Mouse (Mus musculus) lung, postnatal 0 days (tissue): ENCODE results near the gene Lce3b.

Source experiments
- CTCF ChIP-seq: IDR thresholded peaks from 2 replicates; pipeline ENCODE4 v1.5.1; 2016; ENCODE audit warnings: antibody characterized with exemption, mild to moderate bottlenecking
- EP300 ChIP-seq: IDR thresholded peaks from 2 replicates; pipeline ENCODE4 v1.6.1; 2016; ENCODE audit warnings: antibody characterized with exemption, mild to moderate bottlenecking, control low read depth

- no peak for TF ChIP-seq CTCF
- no peak for TF ChIP-seq EP300
These were observed 6.6 kb upstream of the Lce3b start, which contains the start of gene Lce3a for GRCm38 (mm10) chr3:92926130-92926529.
